9 mouse cellular contexts compared by ENCODE assay signal in genomic region chr11:83445001-83445400, GRCm38 (mm10). TPM values are rescaled to one million over a fixed set of nuclear protein-coding genes. Genes with fewer than 3 reads are reported as not detected.
DNase-seq lines count a peak whose midpoint lies in the region; ATAC-seq lines count a peak whose summit lies in the region.
"Had no signal": no experiment of that assay in that cellular context is flagged by ENCODE, and none has a peak within 500 bp of the region (broad histone marks: within the 10 kb centered on the region; RNA-seq: fewer than 3 reads in every experiment).

No protein-coding gene starts in this region.

- H3K9ac ChIP-seq in lung, embryonic 15.5 days = no peak overlapping the region
- H3K9ac ChIP-seq in embryonic facial prominence, embryonic 12.5 days = 0 out of 2 replicates have a peak overlapping the region, but pooled peaks have one; percentile 5
- no peak overlapping the region for H3K9ac ChIP-seq in limb, embryonic 11.5 days (ENCODE audit: low read length)
- H3K9ac ChIP-seq in neural tube, embryonic 15.5 days (replicated peaks) = no peak overlapping the region

- peaks cover 44% of the 10 kb centered on the region for H3K4me1 ChIP-seq in lung, embryonic 15.5 days
- peaks cover 25% of the 10 kb centered on the region for H3K4me1 ChIP-seq in embryonic facial prominence, embryonic 12.5 days
- 0 out of 2 replicates have a peak, but pooled peaks cover 3% of the 10 kb centered on the region for H3K4me1 ChIP-seq in limb, embryonic 11.5 days (ENCODE audit: control insufficient read depth, insufficient read depth, low read length)
- peaks cover 39% of the 10 kb centered on the region for H3K4me1 ChIP-seq in neural tube, embryonic 15.5 days

- peak overlapping the region; percentile 47 for H3K4me2 ChIP-seq in lung, embryonic 15.5 days
- peak overlapping the region; percentile 42 for H3K4me2 ChIP-seq in embryonic facial prominence, embryonic 12.5 days (replicated peaks)
- peak overlapping the region; percentile 41 for H3K4me2 ChIP-seq in limb, embryonic 11.5 days (ENCODE audit: low read depth, severe bottlenecking)
- peak overlapping the region; percentile 45 for H3K4me2 ChIP-seq in neural tube, embryonic 15.5 days

- H3K27ac ChIP-seq in lung, embryonic 15.5 days = no peak overlapping the region
- no peak overlapping the region for H3K27ac ChIP-seq in embryonic facial prominence, embryonic 12.5 days
- no peak overlapping the region for H3K27ac ChIP-seq in limb, embryonic 11.5 days (replicated peaks; ENCODE audit: low read depth, low read length)
- no peak overlapping the region for H3K27ac ChIP-seq in neural tube, embryonic 15.5 days (replicated peaks)

- no peaks in the 10 kb centered on the region for H3K9me3 ChIP-seq in lung, embryonic 15.5 days
- no peaks in the 10 kb centered on the region for H3K9me3 ChIP-seq in embryonic facial prominence, embryonic 12.5 days
- H3K9me3 ChIP-seq in limb, embryonic 11.5 days (ENCODE audit: control insufficient read depth, low read length) = no peaks in the 10 kb centered on the region
- no peaks in the 10 kb centered on the region for H3K9me3 ChIP-seq in neural tube, embryonic 15.5 days (replicated peaks)

- peak overlapping the region; percentile 13 for H3K4me3 ChIP-seq in lung, embryonic 15.5 days
- 0 out of 2 replicates have a peak overlapping the region, but pooled peaks have one; percentile 2 for H3K4me3 ChIP-seq in embryonic facial prominence, embryonic 12.5 days
- H3K4me3 ChIP-seq in limb, embryonic 11.5 days (ENCODE audit: low read depth, low read length) = peak overlapping the region; percentile 10; the same call in 1 of the 2 replicates
- H3K4me3 ChIP-seq in neural tube, embryonic 15.5 days (replicated peaks) = peak overlapping the region; percentile 19; the same call in 1 of the 2 replicates

- H3K27me3 ChIP-seq in lung, embryonic 15.5 days = peaks cover 54% of the 10 kb centered on the region
- peaks cover 56% of the 10 kb centered on the region for H3K27me3 ChIP-seq in embryonic facial prominence, embryonic 12.5 days
- H3K27me3 ChIP-seq in limb, embryonic 11.5 days (ENCODE audit: control insufficient read depth, insufficient read depth, low read length) = peaks cover 43% of the 10 kb centered on the region
- peaks cover 55% of the 10 kb centered on the region for H3K27me3 ChIP-seq in neural tube, embryonic 15.5 days (replicated peaks)

- no peaks in the 10 kb centered on the region for H3K36me3 ChIP-seq in lung, embryonic 15.5 days
- H3K36me3 ChIP-seq in embryonic facial prominence, embryonic 12.5 days = no peaks in the 10 kb centered on the region
- no peaks in the 10 kb centered on the region; the same call in 1 of the 2 replicates for H3K36me3 ChIP-seq in limb, embryonic 11.5 days (ENCODE audit: control insufficient read depth, insufficient read depth, low read length)
- no peaks in the 10 kb centered on the region for H3K36me3 ChIP-seq in neural tube, embryonic 15.5 days

- no peak for DNase-seq in lung, postnatal 25 days (ENCODE audit: low spot score)
- no peak for DNase-seq in limb, embryonic 11.5 days (ENCODE audit: low spot score)
- no peak for DNase-seq in c-Kit-positive CD71-positive TER-119-positive erythroid progenitor cells, embryonic 14.5 days (ENCODE audit: low spot score)
- DNase-seq in layer of hippocampus, postnatal 36 days = no peak
- DNase-seq in gastrocnemius, postnatal 25 days = no peak
- DNase-seq: kidney, adult 18-20 months had no signal

- no peak for ATAC-seq in lung, embryonic 15.5 days (ENCODE audit: borderline replicate concordance, extremely low read depth, low FRiP score, low TSS enrichment)
- ATAC-seq in embryonic facial prominence, embryonic 12.5 days (ENCODE audit: insufficient number of reproducible peaks, insufficient read depth, low FRiP score, low TSS enrichment) = no peak
- no peak for ATAC-seq in limb, embryonic 11.5 days (ENCODE audit: insufficient number of reproducible peaks, low FRiP score, low TSS enrichment, low read depth)
- no peak for ATAC-seq in neural tube, embryonic 15.5 days (ENCODE audit: low FRiP score)

- 27% methylated on average over 19 of the region's 19 CpGs for WGBS in lung, embryonic 15.5 days
- WGBS in embryonic facial prominence, embryonic 12.5 days = 25% methylated on average over 19 of the region's 19 CpGs
- WGBS in limb, embryonic 11.5 days = 30% methylated on average over 19 of the region's 19 CpGs
- 30% methylated on average over 19 of the region's 19 CpGs for WGBS in neural tube, embryonic 15.5 days

RNA-seq across cellular contexts. Expression of gene 1700020L24Rik, which starts 7.5 kb away (rescaled TPM):
- polyA plus RNA-seq in lung, embryonic 15.5 days (2015; fragmentation: Nextera tagmentation; extraction: Ambion mirVana) = 0.18 and 0.29 TPM in 2 replicates
- 0.45 and 0.60 TPM in 2 replicates for polyA plus RNA-seq in embryonic facial prominence, embryonic 12.5 days (2016; fragmentation: Nextera tagmentation; extraction: Ambion mirVana)
- 0.55 TPM in 1 of 2 replicates, not detected in the other for polyA plus RNA-seq in limb, embryonic 11.5 days (2014; fragmentation: Nextera tagmentation; extraction: Ambion mirVana)
- polyA plus RNA-seq in neural tube, embryonic 15.5 days (2015; fragmentation: Nextera tagmentation; extraction: Ambion mirVana) = 0.37 and 0.54 TPM in 2 replicates
- total RNA-seq in layer of hippocampus, postnatal 36 days (2021) = not detected
- not detected for total RNA-seq in gastrocnemius, postnatal 25 days (2021)

RNA-seq across cellular contexts. Expression of gene Gas2l2, which starts 15.7 kb away (rescaled TPM):
- polyA plus RNA-seq in lung, embryonic 15.5 days (2015; fragmentation: Nextera tagmentation; extraction: Ambion mirVana) = 0.32 and 0.35 TPM in 2 replicates
- 0.06 and 0.09 TPM in 2 replicates for polyA plus RNA-seq in embryonic facial prominence, embryonic 12.5 days (2016; fragmentation: Nextera tagmentation; extraction: Ambion mirVana)
- polyA plus RNA-seq in limb, embryonic 11.5 days (2014; fragmentation: Nextera tagmentation; extraction: Ambion mirVana) = not detected in 2 replicates
- polyA plus RNA-seq in neural tube, embryonic 15.5 days (2015; fragmentation: Nextera tagmentation; extraction: Ambion mirVana) = 0.37 and 0.41 TPM in 2 replicates
- total RNA-seq in layer of hippocampus, postnatal 36 days (2021) = under 1 TPM; 0.12 to 0.15 TPM
- not detected for total RNA-seq in gastrocnemius, postnatal 25 days (2021)

RNA-seq across cellular contexts. Expression of gene Mmp28, which starts 17.9 kb away (rescaled TPM):
- 2.5 and 2.7 TPM in 2 replicates for polyA plus RNA-seq in lung, embryonic 15.5 days (2015; fragmentation: Nextera tagmentation; extraction: Ambion mirVana)
- polyA plus RNA-seq in embryonic facial prominence, embryonic 12.5 days (2016; fragmentation: Nextera tagmentation; extraction: Ambion mirVana) = 2.9 and 3.2 TPM in 2 replicates
- 2.9 and 3.7 TPM in 2 replicates for polyA plus RNA-seq in limb, embryonic 11.5 days (2014; fragmentation: Nextera tagmentation; extraction: Ambion mirVana)
- polyA plus RNA-seq in neural tube, embryonic 15.5 days (2015; fragmentation: Nextera tagmentation; extraction: Ambion mirVana) = 3.9 and 4.6 TPM in 2 replicates
- total RNA-seq in layer of hippocampus, postnatal 36 days (2021) = 1 to 10 TPM; 2.9 to 4.0 TPM
- total RNA-seq in gastrocnemius, postnatal 25 days (2021) = 1 to 10 TPM; 2.5 to 4.5 TPM

RNA-seq across cellular contexts. Expression of gene Taf15, which starts 27.9 kb away (rescaled TPM):
- polyA plus RNA-seq in lung, embryonic 15.5 days (2015; fragmentation: Nextera tagmentation; extraction: Ambion mirVana) = 11.0 and 11.3 TPM in 2 replicates
- 14.5 and 15.5 TPM in 2 replicates for polyA plus RNA-seq in embryonic facial prominence, embryonic 12.5 days (2016; fragmentation: Nextera tagmentation; extraction: Ambion mirVana)
- polyA plus RNA-seq in limb, embryonic 11.5 days (2014; fragmentation: Nextera tagmentation; extraction: Ambion mirVana) = 11.3 and 13.3 TPM in 2 replicates
- 12.7 and 14.1 TPM in 2 replicates for polyA plus RNA-seq in neural tube, embryonic 15.5 days (2015; fragmentation: Nextera tagmentation; extraction: Ambion mirVana)
- total RNA-seq in layer of hippocampus, postnatal 36 days (2021) = 10 to 100 TPM; 75.0 to 77.4 TPM
- 10 to 100 TPM; 20.2 to 24.3 TPM for total RNA-seq in gastrocnemius, postnatal 25 days (2021)

RNA-seq across cellular contexts. Expression of gene Rasl10b, which starts 36.1 kb away (rescaled TPM):
- polyA plus RNA-seq in lung, embryonic 15.5 days (2015; fragmentation: Nextera tagmentation; extraction: Ambion mirVana) = 1.3 and 1.8 TPM in 2 replicates
- polyA plus RNA-seq in embryonic facial prominence, embryonic 12.5 days (2016; fragmentation: Nextera tagmentation; extraction: Ambion mirVana) = 6.3 and 6.9 TPM in 2 replicates
- 0.88 and 1.3 TPM in 2 replicates for polyA plus RNA-seq in limb, embryonic 11.5 days (2014; fragmentation: Nextera tagmentation; extraction: Ambion mirVana)
- polyA plus RNA-seq in neural tube, embryonic 15.5 days (2015; fragmentation: Nextera tagmentation; extraction: Ambion mirVana) = 38.3 and 52.2 TPM in 2 replicates
- 100 to 1,000 TPM; 223 to 227 TPM for total RNA-seq in layer of hippocampus, postnatal 36 days (2021)
- total RNA-seq in gastrocnemius, postnatal 25 days (2021) = under 1 TPM; 0.32 to 0.59 TPM
